Mouse (Mus musculus) retina, embryonic 14.5 days (tissue): ENCODE results near the gene Ntmt1.
A peak's percentile ranks its signal among the peaks of the same experiment; 100 is the strongest.

Experiments used
- DNase-seq: peaks from one replicate; pipeline ENCODE4 v3.0.0-alpha.2; 2015; ENCODE audit warnings: low spot score

Gene Ntmt1

DNA sequence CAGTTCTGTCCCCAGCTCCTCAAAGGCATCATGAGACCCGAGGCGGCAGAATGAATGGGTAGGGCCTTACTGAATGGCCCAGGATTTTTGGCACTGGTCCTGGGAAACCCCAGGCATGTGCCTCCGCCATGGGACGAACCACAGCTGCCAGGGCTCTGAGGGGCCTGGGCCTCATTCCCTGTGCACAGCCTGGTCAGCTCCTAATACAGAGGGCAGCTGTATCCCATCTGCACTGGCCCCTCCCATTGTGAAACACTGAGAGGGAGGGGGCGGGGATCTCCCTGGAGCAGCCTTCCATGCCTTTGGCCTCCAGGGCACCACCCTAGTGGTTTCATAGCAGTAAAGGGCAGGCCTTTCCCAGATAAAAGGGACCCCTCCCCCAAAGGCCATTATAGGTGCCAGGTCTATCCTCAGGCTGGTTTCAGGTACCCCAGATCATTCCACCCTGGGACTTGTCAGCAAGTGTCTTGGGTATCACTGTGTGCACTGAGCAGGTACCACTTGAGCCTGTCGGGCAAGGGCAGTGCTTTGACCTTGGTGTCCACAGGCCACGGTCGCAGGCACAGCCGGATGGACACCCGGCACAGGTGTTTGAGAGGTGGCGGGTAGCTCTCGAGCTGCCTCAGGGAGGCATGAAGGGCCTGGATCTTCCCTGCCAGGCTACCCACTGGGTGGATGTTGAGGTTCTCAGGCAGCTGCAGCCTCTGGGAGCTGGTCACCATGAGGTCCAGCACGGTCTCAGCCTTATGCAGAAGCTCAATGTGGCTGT, 15.9 kb downstream of the Ntmt1 start:
- DNase-seq, result no peak

DNA sequence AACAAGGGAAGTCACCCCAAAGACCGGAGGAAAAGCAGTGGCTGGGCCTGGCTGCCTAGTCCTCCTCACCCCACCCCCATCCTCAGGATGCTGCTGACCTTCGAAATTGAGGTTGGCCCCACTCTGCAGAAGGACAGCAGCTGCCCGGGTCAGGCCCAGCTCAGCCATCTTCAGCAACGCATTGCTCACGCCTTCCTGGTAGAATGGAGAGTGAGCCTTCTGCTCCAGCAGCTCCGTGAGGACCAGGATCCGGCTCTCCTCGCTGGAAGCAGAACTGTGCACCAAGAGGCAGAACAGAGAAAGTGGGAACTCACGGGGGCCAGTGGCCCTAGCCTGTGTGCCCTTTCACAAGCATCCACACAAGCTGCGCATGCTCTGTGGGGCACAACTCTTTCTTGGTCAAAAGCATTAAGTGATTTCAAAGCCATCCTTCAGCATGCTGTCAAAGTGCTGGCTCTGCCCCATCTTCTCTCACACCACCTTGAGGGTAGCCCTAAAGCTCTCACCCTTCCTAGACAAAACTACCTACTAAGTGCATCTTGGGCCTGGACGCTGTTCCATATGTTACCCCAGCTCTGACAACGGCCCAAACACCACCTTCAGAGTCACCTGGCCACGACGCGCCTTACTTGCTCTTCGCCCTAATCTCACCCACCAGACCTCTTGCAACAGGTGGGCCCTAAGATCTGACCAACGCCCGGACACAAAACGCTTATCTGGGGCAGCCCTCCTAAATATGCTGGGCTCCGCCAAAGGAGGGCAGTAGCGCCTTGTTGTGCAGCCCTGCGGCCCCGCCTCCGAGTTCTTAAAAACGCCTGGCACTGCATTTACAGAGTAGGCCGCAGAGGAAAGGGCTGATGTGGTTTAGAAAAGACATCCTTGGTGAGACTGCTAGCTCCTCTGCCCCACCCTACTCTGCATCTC, 19.5 kb downstream of the Ntmt1 start:
- DNase-seq, result peak; percentile 52

DNA sequence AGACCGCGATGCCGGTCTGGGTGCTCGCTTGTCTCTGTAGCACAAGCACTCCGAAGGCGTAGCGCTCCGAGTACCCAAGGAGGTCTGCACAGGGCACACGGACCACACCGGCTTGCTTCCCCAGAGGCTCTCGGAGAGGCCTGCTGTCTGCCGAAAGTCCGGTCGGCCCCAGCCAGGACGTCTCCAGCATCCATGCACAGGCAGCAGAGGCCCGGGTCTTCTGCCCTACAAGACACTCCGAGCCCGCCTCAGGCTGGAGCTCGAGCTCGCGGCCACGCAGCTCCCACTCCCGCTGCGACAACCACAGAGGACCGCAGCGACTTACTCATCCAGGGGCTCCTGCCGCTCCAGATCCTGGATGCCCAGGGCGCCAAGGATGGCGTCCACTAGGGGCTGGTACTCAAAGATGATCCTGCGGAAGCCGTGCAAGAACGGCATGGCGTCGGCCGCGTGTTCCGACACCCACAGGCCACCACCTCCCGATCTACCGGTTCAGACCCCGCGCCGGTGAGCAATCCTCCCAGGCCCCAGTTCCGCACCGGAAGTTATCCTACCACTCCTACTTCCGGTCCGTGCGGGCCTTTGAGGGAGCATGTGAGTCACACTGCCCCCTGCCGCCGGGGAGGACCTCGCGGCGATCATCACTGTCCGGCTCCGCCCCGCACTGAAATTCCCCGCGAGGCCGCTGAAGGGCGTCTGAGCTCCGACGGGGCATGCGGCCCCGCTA, 20.3 kb downstream of the Ntmt1 start:
- DNase-seq, result peak; percentile 98

DNA sequence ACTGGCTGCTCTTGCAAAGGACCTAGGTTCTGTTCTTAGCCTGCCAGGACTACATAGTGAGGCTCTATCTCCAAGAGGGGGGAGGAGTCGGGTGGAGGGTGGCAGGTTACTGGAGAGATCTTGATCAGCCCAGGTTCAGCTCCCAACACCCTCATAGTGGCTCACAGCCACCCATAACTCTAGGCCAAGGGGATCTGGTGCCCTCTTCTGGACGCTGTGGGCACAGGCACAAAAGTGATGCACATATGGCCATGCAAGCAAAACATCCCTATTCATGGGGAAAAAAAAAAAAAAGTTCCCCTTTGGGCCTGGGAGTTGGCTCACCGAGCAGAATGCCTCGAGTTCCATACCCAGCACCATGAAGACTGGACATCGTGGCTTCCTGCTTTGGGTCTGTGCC, 21.7 kb downstream of the Ntmt1 start:
- DNase-seq, result peak; percentile 57

DNA sequence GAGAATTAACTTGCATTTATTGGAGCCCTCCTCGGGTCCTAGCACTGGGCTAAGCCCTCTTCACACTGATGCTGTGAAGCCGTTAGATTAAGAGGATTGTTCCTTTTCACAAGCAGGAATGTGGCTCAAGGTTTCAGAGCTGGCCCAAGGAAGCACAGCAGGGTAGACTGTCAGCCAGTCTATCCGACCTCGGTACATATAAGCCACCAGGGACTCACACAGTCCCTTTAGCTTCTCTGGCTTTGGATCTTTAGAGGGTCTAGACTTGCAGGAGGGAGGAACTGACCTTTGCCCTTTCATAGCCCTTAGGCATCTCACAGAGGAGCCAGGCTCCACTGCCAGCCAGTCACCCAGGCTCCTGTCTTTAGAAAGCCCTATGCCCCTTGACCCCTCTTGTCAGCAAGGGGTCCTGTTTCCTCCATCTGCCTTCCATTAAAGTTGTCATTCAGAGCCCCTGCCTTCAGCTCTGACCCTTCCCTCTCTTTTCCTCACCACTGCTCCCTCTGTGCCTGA, 22.7 kb downstream of the Ntmt1 start, which contains the start of gene Asb6:
Asb6 (minus strand) TSS at position 51 of the 513 bp plus-strand sequence.
- no peak for DNase-seq

DNA sequence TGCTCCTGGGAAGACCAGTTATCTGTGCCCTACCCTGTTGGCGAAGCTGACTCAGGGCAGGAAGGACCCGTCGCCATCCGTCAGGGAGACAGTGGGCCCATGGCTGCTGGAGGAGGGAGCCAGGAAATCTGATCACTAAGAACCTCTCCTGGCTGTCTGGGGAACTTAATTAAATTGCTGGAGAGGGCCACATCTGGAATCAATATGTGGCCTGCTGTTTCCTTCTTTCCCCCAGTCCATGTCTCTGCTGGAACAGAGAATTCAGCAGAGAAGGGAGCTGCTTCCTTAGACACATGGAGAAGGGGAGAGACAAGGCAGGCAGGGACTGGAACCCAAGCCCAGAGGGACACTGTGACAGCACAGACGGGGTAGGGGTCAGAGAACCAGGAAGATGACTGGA, 26.0 kb downstream of the Ntmt1 start:
- no peak for DNase-seq

DNA sequence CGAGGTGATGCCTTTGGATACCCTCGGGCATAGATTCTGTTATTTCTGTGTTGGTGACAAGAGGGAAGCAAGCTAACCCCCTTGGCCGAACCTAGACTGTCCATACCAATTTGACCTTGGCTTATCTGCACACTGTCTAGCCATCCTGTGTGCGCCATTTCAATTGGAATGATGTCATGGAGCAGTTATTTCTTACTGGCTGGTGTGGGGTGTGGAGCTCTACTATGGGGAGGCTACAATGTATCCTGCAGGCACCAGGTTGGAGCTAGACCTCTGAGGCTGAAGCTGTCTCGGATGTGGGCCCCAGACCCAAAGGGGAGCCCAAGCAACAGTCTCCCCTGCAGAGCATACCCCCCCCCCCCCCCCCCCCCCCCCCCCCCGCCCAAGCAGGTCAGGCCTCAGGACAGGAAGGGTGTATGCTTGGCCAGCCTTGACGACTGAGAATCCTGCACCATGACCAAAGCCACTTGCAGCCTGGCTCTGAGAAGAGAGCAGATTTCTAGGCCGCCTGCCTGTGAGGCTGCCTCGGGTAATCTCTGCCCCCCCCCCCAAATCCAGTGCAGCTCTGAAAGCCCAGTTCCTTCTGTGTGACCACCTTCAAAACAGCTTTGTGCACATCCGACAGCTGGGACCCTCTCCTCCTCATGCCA, 26.9 kb downstream of the Ntmt1 start, which contains the start of gene Prrx2:
Prrx2 (plus strand) TSS at position 600 of the 650 bp plus-strand sequence.
- DNase-seq, result no peak

DNA sequence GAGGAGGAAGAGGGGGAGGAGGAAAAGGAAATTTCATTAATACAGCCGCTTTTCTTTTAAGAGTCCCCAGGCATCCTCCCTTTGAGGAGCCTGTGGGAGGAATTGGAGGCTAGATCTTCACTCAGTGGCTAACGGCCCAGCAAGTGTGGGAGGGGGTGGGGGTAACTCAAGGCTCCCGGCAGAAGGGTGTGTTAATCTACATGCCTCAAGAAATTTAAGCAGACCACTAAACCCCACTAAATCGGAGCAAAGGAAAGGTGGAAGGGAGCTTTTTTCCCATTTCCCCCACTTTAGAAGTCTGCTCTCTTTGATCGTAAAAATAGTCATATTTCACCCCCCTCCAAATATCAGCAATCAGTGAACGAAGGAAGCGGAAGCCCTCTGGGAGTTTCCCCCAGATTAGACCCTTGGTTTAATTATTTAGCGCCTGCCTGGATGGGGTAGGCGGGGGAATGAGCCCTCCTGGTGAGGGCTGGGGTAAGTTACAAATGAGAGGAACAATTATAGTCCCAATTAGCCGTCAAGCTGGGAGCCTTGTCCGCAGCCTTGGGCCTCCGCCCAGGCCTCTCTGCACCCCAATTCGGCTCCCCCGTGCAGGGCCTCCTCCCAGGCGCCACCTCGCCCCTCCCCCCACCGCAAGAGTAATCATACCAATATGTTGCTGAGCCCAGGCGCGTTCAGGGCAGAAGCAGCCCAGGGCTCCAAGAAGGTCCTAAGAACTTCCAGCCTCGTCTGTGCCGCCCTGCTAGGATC, 28.8 kb downstream of the Ntmt1 start:
- DNase-seq, result peak; percentile 63

DNA sequence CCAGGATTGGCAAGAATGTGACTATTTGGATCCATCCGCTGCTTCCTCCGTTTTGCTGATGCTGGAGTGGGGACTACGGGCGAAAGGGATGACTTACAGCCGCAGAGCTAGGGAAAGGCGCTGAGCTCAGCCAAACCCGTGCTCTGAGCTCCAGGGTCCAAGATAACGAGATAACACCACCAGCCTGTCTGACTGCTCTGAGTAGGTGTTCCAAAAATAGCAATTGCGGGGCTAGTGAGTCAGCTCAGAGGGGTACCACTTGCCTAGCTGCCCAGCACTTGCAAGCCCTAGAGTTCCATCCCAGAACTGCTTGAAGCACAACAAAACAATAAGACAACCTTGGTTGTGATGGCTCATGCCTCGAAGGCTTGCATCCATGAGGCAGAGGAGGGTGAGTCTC, 35.0 kb downstream of the Ntmt1 start:
- DNase-seq, result no peak

DNA sequence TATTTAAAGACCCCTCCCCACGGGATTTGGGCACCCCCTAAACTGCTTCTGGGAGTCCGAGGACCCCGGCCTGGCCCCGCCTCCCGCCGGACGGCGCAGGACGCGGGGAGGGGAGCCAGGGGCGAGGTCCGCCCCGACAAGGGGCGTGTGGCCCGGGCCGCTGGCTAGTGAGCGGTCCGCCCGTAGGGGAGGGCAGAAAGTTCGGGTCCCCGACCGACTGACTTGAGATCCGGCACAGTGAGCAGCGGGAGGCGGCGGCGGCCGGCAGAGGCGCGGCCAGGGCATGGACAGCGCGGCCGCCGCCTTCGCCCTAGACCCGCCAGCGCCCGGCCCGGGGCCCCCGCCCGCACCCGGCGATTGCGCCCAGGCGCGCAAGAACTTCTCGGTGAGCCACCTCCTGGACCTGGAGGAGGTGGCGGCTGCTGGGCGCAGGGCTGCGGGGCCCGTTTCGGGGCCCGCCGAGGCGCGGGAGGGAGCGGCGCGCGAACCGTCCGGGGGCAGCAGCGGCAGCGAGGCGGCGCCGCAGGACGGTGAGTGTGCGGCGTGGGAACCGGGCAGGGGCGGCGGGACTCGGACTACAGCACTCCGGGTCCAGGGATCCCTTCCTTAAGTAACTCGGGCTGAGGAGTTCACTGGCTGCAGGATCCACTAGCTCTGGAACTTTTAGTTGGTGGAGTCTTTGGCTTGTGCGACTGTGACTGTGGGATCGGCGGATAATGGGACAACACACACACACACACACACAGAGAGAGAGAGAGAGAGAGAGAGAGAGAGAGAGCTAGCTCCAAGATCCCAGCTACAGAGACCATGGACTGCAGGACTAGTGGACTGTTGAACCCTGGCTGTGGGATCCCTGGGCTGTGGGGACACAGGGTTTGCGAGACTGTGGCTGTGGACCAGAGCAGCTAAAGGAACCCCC, 37.8 kb downstream of the Ntmt1 start:
- peak; percentile 44 for DNase-seq

DNA sequence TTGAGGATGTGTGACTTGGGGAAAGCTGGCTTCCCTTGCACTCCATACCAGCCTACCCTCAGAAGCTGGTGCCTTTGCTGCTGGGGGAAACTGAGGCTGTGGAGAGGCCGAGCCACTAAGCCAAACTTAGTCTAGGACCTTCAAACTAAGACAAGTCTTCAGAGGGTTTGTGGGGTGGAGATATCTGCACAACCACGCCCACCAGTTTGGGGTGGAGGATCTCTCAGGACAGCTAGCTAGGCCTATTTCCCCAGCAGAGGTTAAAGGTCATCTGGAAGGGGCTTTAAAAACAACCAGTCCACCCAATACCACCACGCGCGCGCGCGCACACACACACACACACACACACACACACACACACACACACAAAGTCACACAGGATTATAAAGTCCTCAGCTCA, 38.6 kb downstream of the Ntmt1 start:
- no peak for DNase-seq

DNA sequence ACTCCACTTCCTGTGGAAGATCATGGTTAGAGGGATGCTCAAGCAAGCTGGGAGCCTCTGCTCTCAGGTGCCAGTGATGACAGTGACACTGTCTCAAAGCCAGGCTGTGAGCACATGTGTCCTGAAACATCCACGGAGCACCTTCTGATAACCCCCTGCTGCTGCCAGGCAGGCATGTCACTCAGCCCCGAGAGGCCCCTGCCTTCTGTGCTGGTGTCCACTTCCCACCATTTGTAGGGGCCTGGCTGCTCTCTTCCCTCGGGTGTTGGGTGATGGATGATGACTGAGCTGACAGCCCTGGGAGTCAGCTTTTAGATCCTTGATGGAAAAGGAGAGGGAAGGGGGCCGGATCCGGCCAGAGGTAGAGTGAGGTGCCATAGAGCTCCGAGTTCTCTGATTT, 39.1 kb downstream of the Ntmt1 start:
- DNase-seq, result no peak

DNA sequence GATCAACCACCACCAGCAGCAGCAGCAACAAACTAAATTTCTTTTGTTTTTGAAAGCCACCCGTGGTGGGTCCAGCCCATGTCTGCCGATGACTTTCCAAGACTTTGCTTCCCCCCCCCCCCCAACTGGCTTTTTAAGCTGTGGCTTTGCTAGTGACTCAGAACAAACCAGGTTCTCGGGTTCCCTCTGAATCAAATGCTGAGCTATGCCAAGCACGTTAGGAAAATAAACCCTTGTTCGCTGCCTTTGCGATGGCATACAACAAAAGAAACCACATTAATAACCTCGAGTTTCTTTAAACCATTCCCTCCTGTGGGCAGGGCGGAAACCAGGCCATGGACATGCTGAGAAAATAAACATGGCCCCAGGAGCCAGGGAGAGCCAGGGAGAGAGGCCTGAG, 40.6 kb downstream of the Ntmt1 start:
- DNase-seq, result no peak

DNA sequence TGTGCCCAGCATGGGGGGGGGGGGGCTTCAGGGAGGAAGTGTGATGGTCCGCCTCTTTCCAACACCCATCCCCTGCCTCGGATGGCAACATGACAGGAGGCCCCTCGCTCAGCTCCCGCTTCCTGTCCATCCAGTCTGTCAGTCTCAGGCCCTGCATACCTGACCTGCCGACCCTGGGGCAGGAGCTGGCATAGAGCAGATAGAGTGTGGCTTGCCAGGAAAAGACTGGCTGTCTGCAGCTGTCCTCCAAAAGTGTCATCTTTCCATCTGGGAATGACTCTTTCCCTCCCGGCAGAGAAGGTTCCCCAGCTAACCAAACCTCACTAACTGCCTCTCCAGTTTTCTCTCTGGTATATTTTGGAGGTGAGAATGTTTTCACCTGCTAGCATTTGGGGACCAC, 43.0 kb downstream of the Ntmt1 start:
- DNase-seq, result no peak

DNA sequence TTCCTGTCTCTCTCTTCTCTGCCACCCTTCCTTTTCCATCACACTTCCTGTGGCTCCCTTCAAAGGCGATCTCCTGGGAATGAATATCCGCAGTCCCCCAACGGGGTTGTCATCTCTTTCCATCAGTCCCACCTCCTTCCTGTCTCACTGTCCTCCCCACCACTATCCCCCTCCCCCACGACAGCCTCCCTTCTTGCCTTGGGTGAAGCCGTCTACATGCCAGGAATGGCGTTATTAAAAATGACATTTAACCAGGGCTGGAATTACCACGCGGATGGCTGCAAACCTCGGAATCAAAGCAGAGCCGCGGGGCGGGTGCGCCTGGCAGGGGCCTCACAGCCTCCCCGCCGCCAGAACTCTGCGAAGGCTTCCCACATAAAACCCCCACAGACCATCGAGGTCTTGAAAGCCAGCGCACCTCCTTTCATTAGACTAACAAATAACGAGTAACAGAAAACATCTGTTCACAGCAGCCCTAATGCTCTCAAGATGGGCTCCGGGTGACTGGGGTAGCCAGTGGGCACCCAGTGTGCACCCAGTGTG, 45.2 kb downstream of the Ntmt1 start:
- no peak for DNase-seq

DNA sequence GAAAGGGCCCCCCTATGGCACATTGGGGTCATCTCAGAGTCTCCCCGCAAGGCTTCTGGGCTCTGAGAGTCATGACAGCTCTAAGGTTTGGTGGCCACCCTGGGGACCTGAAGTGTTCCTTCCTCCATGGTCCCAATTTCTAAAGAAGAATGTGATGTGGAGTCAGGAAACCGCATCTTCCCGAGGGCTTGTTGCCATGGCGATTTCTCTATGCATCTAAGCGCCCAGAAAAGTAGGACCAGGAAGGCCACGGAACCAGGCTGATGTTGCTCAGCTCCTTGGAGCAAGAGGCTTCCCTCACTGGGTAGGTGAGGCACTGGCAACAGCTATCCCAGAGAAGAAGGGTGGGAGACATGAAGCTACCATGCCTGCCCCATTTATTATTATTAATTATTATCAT, 49.5 kb downstream of the Ntmt1 start:
- DNase-seq, result no peak

DNA sequence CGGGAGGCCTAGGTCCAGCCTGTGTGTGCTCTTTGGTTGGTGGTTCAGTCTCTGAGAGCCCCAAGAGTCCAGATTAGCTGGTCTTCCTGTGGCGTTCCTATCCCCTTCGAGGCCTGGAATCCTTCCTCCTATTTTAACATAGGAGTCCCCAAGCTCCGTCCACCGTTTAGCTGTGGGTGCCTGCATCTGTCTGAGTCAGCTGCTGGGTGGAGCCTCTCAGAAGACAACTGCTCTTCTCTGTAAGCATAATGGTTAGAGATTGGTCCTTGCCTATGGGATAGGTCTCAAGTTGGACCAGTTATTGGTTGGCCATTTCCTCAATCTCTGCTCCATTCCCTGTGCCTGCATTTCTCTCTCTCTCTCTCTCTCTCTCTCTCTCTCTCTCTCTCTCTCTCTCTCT, 52.2 kb downstream of the Ntmt1 start:
- no peak for DNase-seq

DNA sequence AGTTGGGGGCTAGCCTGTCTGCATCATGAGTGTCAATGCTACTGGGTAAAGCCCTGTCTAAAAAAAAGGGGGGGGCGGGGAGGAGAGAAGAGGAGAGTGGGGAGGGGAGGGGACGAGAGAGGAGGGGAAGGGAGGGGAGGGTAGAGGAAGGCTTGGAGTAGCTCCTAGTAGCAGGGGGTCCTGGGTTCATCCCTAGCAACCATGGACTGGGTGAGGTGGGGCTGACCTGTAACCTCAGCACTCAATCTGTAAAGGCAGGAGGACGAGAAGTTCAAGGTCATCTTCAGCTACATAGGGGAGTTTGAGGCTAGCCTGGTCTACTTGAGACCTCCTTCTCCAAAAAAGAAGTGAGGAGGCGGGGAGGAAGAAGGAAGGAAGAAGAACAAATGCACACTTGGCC, 54.5 kb downstream of the Ntmt1 start:
- no peak for DNase-seq

DNA sequence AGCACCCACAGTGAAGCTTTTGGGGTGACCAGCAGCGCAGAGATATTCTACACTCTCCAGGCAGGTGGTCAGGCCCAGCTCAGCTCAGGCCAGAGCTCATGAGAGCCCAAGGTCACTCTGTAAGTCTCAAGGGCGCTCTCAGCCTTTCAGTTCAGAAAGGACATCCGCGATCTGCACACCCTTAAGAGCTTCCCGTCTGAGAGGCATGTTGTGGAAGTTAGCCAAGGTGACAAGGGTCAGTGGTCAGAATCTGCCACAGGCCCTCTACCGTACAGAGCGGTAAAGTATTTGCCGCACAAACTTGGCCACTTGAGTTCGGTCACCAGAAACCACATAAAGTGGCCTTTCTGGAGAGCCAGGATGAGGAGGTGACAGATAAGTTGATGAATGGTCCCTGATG, 55.9 kb downstream of the Ntmt1 start:
- no peak for DNase-seq

DNA sequence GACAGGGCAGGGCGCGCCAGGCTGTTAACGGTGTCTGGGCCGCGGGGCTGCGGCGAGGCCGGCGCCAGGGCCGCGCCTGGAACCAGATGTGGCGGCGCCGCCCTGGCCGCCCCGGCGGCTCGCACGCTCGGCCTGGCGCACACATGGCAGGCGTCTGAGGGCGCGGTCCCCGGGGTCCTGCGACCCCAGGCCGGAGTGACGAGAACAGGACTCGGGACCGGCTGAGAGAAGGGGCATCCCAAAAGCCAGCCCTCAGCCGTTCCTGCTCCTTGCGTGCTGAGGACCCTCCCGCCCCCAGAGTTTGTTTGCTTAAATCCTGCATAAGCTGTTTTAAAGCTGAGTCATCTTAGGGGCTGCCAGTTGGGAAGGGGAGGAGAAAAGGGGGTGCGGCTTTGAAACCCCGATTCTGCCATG, 57.3 kb downstream of the Ntmt1 start:
- peak; percentile 13 for DNase-seq
